Mouse (Mus musculus) small intestine, adult 2 months (tissue): ENCODE results near the gene Sec31a. TPM values are rescaled to one million over a fixed set of nuclear protein-coding genes. Genes with fewer than 3 reads are reported as not detected.

ENCODE experiments used
- H3K27ac ChIP-seq: fragments of 200-500 bp; 2 replicates; pipeline ENCODE4 v1.5.1; 2012; ENCODE audit warnings: low read depth, low read length, control low read depth, inconsistent platforms; ENCODE audit not compliant: insufficient read depth
- H3K27me3 ChIP-seq: fragments of 200-500 bp; 2 replicates; pipeline ENCODE4 v1.6.1; 2012; ENCODE audit warnings: mild to moderate bottlenecking, moderate library complexity, low read length, inconsistent platforms; ENCODE audit not compliant: control insufficient read depth, insufficient read depth
- H3K36me3 ChIP-seq: fragments of 200-500 bp; 2 replicates; pipeline ENCODE4 v1.6.1; 2012; ENCODE audit warnings: mild to moderate bottlenecking, low read length, control low read depth, inconsistent platforms; ENCODE audit not compliant: control insufficient read depth, insufficient read depth
- H3K4me1 ChIP-seq: fragments of 200-500 bp; 2 replicates; pipeline ENCODE4 v1.6.1; 2012; ENCODE audit warnings: low read length, inconsistent platforms, mixed read lengths; ENCODE audit not compliant: control insufficient read depth, insufficient read depth, insufficient read length
- H3K4me3 ChIP-seq: fragments of 200-500 bp; 2 replicates; pipeline ENCODE4 v1.5.1; 2012; ENCODE audit warnings: low read depth, mild to moderate bottlenecking, control low read depth, inconsistent platforms, low read length, moderate library complexity
- CTCF ChIP-seq: fragments of 200-500 bp; IDR thresholded peaks from 2 replicates; pipeline ENCODE4 v1.5.1; 2012; ENCODE audit warnings: low read depth, mild to moderate bottlenecking, control low read depth, inconsistent platforms, low read length, moderate library complexity, mixed read lengths; ENCODE audit not compliant: insufficient replicate concordance, insufficient read length; ENCODE audit errors: extremely low read depth
- POLR2A ChIP-seq: fragments of 200-500 bp; IDR thresholded peaks from 2 replicates; pipeline ENCODE4 v1.6.1; 2012; ENCODE audit warnings: low read depth, mild to moderate bottlenecking, control low read depth, inconsistent platforms, low read length, moderate library complexity
- WGBS: fragments of 180-500 bp; shearing (Covaris S2); methylation state at CpG from one replicate; pipeline ENCODE4 v1.1.7; 2018; 5-methylcytosine and 5-hydroxymethylcytosine counted together
- polyA plus RNA-seq: library from polyadenylated mRNA; depleted of rRNA; stranded (reverse); fragments of >200 nt; gene quantifications from 2 replicates; pipeline ENCODE4 v1.2.3, GENCODE M21; 2012

The Sec31a gene
- polyA plus RNA-seq, 1 experiment, result 688 TPM

DNA sequence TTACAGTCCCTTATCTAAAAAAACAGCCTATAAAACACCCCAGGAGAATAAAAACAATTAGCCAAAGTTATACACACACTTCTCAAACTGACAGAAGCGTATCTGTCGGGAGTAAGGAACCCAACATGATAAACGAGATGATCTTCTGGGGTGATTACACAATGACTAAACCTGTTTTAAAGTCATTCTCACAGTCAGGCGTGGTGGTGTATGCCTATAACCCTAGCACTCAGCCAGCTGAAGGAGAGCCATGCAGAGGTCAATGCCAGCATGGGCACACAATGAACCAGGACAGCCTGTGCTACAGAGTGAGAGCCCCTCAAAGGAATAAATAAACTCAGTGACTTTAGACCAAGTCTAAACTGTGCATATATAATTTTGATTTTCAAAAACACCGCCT lies 7.5 kb downstream of the Sec31a start:
- TF ChIP-seq POLR2A (no peak), CTCF (no peak)

DNA sequence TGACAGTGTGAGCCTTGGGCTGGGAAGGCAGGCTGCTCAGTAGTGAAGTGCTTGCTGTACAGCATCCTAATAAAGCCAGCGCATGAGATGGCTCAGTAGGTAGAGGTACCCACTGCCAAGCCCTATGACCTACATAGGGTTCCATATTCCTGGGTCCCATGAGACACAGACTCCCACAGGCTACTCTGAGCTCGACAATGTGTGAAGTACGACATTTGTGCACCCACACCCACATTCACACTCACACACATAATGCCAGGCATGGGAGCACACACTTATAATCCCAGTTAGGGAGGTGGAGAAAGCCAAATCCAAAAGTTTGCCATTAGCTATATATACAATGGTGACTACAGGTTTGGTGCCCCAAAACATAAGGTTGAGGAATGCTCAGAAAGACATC lies 19.3 kb downstream of the Sec31a start:
- no peaks in the 10 kb centered on the region for H3K27me3 ChIP-seq
- H3K27ac ChIP-seq, result no peak overlapping the region
- TF ChIP-seq CTCF (no peak), POLR2A (no peak)
- no peak overlapping the region for H3K4me3 ChIP-seq
- H3K4me1 ChIP-seq, result no peaks in the 10 kb centered on the region
- peaks cover 75% of the 10 kb centered on the region for H3K36me3 ChIP-seq
- 98% methylated on average over 3 of the region's 3 CpGs for WGBS

More for the DNA sequence above, 7.5 kb downstream of the Sec31a start:
- 63% methylated on average over 5 of the region's 5 CpGs for WGBS
- no peaks in the 10 kb centered on the region for H3K27me3 ChIP-seq
- H3K4me1 ChIP-seq, result peaks cover 6% of the 10 kb centered on the region
- H3K27ac ChIP-seq, result no peak overlapping the region
- no peak overlapping the region for H3K4me3 ChIP-seq
- peaks cover 47% of the 10 kb centered on the region for H3K36me3 ChIP-seq

GRCm38 (mm10) chr5:100393681-100394080 lies 22.4 kb downstream of the Sec31a start:
- Histone ChIP-seq H3K27ac (no peak overlapping the region), H3K36me3 (peaks cover 78% of the 10 kb centered on the region), H3K4me3 (no peak overlapping the region), H3K4me1 (no peaks in the 10 kb centered on the region), H3K27me3 (no peaks in the 10 kb centered on the region)
- WGBS, result 73% methylated on average over 3 of the region's 3 CpGs
- TF ChIP-seq CTCF (no peak), POLR2A (no peak)

DNA sequence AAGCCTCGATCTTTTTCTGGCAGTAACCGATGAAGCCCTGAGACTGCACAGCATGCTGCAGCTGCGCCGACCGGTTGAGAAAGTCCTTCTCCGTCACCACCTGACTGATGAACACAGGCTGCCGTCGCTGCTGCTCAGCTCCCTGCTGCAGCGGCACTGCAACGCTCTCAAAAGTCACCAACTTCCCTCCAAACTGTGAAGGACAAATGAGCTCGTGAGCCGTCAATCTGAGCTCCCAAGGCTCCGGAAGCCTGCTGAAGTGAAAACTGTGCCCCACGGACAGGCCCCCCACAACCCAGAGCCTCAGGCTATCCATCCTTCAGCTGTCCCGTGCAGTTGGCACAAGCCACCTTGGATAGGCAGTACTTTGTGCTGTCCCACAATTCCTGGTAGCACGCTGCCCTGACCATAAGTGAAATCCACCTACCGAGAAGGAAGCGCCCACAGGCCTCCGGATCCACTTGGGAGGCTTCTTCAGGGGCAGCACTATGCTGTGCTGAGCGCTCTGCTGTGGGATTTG lies 23.5 kb downstream of the Sec31a start:
- Histone ChIP-seq H3K4me3 (no peak overlapping the region), H3K4me1 (no peaks in the 10 kb centered on the region), H3K27ac (no peak overlapping the region), H3K27me3 (no peaks in the 10 kb centered on the region), H3K36me3 (peaks cover 77% of the 10 kb centered on the region)
- 94% methylated on average over 20 of the region's 20 CpGs for WGBS
- TF ChIP-seq CTCF (no peak), POLR2A (no peak)

GRCm38 (mm10) chr5:100383782-100384510 lies 32.1 kb downstream of the Sec31a start:
- TF ChIP-seq CTCF (no peak), POLR2A (no peak)
- Histone ChIP-seq H3K27ac (peak overlapping the region; percentile 98), H3K27me3 (no peaks in the 10 kb centered on the region), H3K4me1 (peaks cover 35% of the 10 kb centered on the region; the same call in 1 of the 2 replicates), H3K4me3 (no peak overlapping the region), H3K36me3 (peaks cover 77% of the 10 kb centered on the region)
- WGBS, result 65% methylated on average over 18 of the region's 18 CpGs

DNA sequence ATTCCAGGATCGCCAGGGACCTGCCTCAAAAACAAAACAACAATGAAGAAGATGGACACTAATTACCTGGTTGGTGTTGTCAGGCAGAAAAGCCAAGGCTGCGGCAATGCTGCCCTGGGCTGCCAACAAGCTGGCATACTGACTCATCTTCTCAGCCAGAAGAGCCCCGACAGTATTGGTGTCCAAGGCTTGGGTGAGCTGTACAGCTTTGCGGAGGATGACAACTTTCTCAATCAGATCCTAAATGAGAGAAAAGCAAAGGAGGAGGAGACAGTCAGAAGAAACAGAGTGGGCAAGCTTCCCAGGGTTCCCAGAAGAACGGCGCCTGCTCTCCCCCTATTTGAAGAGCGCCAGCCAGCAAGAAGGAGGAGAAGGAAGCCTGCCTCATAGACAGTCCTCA lies 34.9 kb downstream of the Sec31a start:
- 86% methylated on average over 7 of the region's 7 CpGs for WGBS
- no peak for TF ChIP-seq CTCF
- TF ChIP-seq POLR2A, result no peak
- Histone ChIP-seq H3K4me3 (no peak overlapping the region), H3K27me3 (no peaks in the 10 kb centered on the region), H3K36me3 (peaks cover 81% of the 10 kb centered on the region), H3K4me1 (peaks cover 38% of the 10 kb centered on the region; the same call in 1 of the 2 replicates), H3K27ac (peak overlapping the region; percentile 96)

DNA sequence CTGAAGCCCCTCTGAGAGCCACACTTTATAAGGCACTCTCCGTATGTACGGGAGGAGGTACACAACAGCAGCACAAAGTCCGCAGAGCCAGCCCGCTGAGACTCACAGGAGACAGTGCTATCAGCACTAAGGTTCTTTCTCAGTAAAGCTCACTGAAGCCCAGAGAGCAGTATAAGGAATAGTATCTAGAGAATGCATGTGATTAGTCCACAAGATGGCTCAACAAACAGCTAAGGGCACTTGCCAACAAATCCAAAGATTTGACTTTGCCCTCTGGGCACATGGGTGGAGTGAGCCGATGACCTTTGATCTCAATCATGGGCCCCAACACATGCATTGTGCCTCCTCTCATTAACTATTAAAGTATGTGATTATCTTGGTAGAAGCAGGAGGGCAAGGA lies 35.8 kb downstream of the Sec31a start:
- peak; percentile 53; the same call in 1 of the 2 replicates for TF ChIP-seq POLR2A
- TF ChIP-seq CTCF, result no peak
- Histone ChIP-seq H3K4me3 (peak overlapping the region; percentile 15; the same call in 1 of the 2 replicates), H3K36me3 (peaks cover 79% of the 10 kb centered on the region), H3K27ac (peak overlapping the region; percentile 99), H3K4me1 (peaks cover 35% of the 10 kb centered on the region; the same call in 1 of the 2 replicates), H3K27me3 (no peaks in the 10 kb centered on the region)
- 36% methylated on average over 5 of the region's 5 CpGs for WGBS
